Mouse (Mus musculus) testis, postnatal 10 days (tissue): ENCODE results near the gene Utp4.
"Not testable (repeated sequence)": the region's sequence is repeated elsewhere in the genome, so short reads cannot be mapped to it uniquely, and the experiment has no call there.

Source experiments
- DNase-seq: peaks from one replicate; pipeline ENCODE4 v3.0.0; 2021; ENCODE audit warnings: low spot score

Gene Utp4

DNA sequence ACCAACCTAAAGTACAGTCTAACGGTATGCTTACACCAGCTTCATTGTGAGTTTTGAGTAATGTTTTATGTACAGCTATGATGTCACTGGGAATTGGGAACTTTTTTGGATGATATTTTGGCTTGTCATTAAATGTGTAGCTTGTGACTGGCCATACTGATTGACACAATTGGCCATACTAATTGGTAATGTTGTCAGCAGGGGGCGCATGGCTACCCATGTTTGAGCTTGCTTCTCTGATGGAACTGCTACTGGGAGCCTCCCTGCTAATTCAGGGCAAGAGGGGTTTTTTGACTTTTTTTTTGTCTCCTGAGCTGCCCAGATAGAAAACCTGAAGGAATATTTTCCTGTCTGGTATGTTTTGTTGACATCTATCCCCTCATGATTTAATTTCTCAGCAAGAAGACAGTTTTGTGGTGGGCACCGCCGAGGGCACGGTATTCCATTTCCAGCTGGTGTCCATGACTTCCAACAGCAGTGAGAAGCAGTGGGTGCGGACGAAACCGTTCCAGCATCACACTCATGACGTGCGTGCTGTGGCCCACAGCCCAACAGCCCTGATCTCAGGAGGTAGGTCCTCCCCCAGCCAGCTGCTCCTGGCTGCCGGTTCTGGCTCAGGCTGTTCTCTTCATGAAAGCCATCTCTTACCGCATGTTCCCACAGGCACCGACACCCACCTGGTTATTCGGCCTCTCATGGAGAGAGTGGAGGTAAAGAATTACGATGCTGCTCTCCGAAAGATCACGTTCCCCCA is 12.5 kb downstream of the Utp4 start:
- peak; percentile 84 for DNase-seq

DNA sequence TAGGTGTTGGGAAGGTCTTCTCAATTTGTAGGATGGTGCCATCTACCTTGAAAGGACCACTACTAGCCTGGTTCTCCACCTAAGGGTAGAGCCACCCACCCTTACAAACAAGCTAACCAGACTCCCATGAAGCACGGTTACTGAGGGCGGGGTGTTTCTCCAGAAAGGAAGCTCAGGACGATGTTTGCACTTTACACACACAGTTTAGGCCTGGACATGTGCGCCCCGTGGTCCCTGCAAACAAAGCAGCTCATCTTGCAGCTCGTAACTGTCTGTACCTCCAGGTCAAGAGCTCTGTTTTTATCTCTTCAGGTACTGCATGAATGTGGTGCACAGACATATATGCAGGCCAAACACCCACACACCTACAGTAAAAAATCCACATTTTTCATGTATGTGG is 13.2 kb downstream of the Utp4 start:
- no peak for DNase-seq

DNA sequence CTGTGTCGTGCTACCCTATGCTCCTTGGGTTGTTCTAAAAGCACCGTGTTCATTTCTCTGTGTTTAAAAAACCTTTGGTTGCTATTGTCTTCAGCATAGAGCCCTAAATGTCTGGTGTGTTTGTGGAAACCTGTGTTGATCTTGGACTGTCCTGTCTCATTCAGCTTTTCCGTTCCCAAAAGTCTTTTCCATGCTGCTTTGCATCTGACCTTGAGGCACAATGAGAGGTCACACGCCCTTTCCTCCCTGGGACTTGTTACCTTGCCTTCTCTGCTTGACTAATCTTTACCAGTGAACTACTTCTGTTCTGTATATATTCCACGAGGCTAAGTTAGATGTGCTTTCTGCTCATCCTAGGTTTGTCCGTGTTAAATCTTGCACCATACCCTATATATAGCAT is 14.0 kb downstream of the Utp4 start:
- no peak for DNase-seq

DNA sequence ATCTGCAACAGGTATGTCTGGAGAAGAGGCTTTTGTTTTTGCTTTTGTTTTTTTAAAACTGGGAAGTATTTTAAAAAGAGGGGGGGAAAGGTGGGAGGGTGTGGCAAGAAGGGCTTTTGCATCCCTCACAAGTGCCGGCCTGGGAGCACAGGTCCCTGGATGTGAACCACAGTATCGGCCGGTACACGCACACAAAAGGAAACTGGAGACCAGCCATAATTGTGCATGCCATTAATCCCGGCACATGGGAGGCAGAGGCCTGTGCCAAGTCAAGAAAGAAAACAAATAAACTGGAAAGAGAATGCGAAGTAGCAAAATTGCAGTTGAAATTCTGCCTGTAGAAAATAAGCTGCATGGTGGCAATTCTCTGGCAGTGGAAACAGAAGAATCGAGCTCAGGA is 14.9 kb downstream of the Utp4 start:
- no peak for DNase-seq

DNA sequence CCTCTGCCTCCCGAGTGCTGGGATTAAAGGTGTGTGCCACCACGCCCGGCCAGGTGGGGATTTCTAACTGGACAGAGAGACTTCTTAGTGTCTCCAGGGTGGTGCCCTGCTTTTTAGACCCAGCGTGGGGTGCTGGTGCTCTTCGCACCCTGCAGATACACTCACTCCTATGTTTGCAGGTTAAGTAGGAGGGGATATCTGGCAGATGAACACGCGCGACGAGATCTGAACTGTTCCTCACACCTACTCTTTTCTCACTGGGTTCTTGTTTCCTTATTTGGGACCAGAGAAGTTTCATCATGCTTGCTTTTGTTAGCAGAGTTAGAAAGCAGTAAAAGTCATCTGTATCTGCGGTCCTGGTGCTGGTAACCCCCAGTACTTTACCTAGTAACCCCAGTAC is 20.2 kb downstream of the Utp4 start:
- DNase-seq = no peak

DNA sequence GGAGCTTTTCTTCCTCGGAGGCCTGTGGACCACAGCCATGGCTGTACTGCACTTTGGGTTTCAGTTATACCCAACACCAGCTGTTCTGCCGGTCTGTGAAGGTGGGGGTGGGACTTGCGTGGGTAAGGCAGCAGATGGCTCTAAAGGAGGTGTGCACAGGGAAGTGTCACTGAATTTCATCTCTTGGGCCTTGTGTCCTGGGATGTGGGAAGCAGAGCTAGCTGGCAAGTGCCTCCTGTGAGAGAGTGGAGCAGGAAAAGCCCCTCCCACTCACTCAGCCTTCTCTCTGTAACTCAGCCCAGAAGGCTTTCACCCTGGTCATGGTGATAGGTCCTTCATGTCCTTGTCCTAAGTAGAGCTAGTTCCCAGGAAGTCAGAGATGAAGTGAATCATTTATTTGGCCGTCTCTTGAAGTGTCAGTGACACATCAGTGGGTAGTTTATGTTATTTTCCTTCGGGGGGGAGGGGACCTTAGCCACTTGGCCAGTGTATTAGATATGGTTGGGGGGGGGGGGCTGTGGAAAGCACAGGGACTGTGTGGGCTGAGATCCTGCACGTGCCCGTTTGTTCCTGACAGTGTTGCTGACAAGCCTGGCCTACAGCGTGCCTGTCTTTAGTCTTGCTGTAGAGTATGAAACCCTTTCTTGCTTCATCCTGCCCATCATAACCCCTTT is 26.4 kb downstream of the Utp4 start:
- DNase-seq = no peak

DNA sequence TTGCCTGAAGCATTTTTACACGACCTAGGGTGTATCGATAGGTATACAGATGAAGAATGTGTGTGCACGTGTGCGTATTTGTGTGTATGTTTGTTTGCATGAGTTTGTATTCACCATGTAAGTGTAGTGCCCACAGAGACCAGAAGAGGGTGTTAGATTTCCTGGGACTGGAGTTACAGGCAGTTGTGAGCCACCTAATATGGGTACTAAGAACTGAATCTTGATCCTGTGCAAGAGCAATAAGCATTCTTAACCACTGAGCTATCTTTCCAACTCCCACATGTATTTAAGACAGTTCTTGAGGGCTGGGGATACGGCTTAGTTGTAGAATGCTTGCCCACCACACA is 26.9 kb downstream of the Utp4 start:
- DNase-seq = no peak

DNA sequence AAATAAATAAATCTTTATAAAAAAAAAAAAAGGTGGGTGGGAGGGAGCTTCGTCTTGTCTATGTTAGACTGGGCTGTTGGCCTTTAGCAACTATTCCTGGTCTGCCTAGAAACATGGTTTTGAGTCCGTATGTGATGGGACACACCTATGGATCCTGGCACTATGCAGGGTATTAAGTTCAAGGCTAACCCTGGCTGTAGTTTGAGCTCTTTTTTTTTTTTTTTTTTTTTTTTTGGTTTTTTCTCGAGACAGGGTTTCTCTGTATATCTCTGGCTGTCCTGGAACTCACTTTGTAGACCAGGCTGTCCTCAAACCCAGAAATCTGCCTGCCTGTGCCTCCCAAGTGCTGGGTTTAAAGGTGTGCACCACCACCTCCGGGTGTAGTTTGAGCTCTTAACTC is 30.6 kb downstream of the Utp4 start:
- DNase-seq = no peak

DNA sequence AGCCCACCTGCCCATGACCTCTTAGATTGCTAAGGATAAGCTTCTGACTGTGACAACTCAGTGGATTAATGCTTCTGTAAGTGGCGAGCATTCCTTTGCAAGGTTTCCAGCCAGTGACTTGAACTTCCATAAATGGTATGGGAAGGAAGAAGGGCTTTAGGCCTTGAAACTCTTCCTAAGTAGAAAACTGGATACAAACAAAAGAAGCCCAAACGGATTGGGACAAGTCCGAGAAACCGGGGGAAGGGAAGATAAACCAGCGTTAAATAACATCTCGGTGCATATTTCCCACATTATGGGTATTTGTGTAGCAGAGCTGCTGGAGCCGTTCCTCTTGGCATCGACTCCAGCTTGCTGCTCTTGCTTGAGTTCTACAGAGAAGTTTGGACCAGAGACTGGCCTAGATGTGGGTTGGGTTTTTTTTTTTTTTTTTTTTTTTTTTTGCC is 31.5 kb downstream of the Utp4 start:
- no peak for DNase-seq

DNA sequence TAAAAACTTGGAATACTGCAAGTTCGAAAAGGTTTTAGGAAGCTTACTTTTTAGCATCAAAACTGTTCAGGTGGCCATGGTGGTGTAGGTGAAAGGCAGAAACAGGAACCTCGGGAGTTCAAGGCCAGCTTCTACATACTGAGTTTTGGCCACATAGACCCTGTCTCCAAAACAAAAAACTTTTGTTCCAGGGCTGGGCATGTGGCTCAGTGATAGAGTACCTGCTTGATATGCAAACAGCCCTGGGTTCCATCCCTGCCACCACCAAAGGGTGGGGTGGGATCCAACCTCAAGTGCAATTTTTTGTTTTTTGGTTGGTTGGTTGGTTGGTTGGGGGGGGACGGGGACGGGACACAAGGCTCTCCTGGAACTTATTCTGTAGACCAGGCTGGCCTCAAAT is 32.0 kb downstream of the Utp4 start:
- DNase-seq = no peak

DNA sequence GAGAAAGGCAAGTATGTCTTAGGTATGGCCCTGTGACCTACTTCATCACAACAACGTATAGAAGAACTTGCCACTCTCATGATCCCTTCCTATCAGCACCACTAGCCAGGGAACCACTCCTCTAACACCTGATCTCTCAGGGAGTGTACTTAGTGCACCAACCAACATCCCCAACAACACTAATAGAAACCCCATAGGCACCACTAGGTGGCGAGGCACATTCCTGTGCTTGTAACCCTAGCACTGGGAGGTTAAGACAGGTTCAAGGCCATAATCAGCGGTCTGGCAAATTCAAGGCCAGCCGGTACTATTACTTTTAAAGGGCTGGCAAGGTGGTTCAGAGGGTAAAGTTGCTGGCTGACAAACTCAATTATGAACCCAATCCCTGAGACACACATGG is 33.8 kb downstream of the Utp4 start:
- no peak for DNase-seq

DNA sequence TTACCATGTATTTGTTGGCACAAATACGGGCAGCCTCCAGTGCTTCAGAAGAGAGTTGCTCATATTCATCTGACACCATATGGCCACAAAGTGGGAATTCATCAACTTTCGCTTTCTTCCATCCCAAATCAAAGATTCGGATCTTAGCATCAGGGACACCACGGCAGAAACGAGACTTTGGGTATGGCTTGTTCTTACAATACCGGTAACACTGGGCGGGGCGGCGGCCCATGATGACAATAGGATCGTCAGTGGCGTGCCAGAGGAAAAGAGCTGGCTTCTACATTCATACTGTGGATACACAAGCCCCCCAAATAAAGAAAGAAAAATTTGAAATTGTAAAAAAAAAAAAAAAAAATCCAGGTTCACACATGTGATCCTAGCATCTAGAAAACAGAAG is 34.7 kb downstream of the Utp4 start:
- DNase-seq = not testable (repeated sequence)

DNA sequence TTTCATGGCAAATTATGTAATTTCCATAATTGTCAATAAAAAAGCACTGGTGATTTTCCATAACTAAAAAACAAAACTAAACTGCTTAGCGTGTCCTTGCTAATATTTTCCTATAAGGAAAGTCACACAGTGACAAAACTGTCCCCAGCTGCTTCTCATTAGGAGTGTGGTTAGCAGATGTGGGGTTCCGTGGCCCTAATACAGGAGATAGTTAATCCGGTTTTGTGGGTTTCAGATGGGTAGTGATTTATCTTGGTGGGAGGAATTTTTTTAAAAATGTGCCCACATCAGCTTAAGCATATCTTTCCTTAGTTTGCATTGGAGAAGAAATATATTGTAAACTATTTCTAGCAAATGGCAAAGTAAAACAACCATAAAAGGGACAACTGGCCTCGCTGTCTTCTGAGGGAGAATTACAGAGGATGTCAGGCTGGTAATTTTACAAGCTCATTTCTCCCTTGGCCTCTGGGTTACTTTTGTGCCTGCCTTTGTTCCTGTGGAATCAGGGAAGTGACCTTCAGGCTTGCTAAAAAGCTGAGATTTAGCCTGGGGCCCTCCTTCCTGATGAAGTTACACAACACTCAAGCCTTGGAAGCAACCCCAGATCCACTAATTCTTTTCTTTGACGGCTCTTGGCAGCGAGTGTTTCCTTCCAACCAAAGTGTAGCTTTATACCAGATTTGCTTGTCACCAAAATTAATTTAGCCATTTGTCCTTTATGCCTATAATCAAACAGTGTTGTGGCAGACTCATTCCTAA is 35.9 kb downstream of the Utp4 start:
- no peak for DNase-seq

DNA sequence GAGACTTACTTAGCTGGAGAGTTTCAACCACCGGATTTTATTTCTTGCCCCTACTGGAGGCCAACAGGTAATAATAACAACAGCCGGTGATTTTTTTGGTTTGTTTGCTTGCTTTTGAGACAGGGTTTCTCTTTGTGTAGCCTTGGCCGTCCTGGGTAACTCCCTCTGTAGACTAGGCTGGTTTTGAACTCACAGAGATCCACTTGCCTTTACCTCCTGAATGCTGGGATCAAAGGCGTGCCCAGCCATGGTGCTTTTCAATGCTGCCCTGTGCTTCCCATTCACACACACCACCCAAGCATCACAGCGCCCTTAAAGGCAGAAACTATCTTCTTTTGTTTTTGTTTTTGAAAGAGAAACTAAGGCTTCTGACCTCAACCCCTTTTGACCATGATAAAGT is 36.5 kb downstream of the Utp4 start:
- DNase-seq = no peak

DNA sequence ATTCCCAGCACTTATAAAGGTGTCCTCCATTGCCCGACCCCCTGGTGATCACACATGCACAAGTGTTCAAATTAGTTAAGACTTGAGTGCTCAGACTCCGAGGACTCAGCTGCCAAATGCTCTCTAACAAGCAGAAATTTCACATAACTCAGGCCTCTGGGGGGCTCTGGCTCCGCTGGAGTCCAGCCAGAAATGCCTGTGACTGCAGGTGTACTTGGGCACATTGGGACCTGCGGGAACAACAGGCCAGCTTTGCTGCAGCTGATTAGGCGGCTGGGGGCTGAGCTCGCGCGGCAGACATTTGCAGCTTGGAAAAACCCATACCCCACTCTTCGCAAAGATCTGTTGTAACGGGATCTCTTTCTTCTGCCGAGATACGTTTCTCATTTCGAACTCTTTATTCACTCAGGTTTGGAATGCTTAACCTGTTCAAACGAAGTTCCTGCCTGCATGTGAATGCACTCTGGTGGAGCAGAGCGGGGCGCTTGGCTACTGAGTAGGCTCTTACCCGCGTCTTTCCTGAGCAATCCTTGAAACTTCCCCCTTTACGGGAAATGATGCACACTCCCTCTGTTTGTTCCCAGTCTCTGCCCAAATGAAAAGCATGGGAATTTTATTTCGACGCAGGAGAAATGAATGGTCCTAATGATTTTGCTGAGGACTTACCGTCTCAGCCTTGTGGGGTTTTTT is 39.1 kb downstream of the Utp4 start:
- DNase-seq = peak; percentile 57

DNA sequence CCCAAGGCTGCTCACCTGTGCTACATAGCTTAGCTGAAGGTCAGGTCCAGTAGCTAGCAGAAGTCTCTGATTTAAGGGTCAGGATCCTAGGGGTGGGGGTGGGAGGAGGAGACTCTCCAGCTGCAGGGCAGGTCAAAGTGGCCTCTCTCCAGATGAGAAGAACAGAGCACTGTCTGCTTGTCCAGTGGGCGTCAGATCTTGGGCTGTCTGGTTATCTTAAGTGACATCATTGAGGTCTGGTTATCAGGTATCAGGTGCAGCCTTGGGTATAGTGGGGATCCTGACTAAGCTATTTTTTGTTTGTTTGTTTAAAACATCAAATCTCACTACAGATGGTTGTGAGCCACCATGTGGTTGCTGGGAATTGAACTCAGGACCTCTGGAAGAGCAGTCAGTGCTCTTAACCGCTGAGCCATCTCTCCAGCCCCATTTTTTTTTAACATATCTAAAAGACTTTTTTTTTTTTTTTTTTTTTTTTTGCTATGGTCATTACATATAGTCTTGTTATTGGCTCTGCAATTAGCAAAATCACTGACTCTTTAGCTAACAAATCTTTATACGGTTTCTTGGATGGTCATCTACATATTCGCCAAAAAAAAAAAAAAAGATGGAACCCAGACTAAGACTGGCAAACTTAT is 40.2 kb downstream of the Utp4 start:
- DNase-seq = no peak

DNA sequence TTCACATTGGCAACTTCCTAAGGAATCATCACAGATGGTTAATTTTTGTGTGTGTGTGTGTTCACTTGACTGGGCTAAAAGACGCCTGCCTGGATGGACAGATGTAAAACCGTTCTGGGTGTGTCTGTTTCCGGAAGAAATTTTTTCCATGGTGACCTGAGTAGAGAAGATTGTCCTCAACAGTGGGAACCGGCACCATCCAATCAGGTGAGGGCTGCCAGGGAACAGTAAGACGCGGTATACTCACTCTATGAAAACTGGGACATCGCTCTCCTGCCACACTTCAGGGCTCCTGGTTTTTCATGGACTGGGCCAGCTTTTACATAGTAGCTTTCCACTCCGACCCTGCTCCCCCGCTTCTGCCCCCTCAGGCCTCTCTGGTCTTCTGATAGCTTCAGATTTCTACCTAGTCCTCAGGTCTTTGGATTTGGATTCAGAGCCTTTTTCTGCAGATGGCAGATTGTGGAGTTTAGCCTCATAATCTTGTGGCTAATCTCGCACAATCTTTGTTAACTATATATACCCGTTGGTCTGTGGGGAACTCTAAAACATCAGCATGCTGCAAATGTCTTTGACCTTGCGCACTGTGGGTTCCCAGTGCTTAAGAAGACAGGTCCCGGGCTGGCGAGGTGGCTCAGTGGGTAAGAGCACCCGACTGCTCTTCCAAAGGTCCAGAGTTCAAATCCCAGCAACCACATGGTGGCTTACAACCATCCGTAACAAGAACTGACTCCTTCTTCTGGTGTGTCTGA is 41.0 kb downstream of the Utp4 start:
- DNase-seq = no peak

DNA sequence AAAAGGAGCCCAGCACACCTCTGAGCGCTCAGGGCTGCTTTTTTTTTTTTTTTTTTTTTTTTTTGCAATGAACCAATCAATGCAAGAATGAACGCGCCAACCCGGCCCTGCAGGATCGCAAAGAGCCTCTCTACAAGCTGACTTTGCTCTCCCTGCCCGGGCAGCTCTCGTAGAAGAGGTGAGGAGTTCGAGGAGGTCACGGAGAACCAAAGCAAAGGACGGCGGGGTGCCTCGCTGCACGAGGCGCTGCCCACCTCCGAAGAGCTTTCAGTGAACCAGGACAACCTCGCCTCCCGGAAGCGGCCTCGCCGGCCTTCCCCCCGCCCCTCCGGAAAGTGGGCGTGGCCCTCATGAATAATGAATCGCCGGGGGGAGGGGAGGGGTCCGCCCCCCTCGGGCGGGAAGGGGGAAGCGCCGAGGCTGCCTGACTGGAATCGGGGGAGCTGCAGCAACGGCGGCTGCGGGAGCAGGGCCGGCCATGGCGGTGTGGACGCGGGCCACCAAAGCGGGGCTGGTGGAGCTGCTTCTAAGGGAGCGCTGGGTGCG is 42.0 kb downstream of the Utp4 start, which contains the start of gene Sntb2:
Sntb2 (plus strand) TSS at position 427 of the 546 bp plus-strand sequence.
- peak; percentile 98 for DNase-seq

DNA sequence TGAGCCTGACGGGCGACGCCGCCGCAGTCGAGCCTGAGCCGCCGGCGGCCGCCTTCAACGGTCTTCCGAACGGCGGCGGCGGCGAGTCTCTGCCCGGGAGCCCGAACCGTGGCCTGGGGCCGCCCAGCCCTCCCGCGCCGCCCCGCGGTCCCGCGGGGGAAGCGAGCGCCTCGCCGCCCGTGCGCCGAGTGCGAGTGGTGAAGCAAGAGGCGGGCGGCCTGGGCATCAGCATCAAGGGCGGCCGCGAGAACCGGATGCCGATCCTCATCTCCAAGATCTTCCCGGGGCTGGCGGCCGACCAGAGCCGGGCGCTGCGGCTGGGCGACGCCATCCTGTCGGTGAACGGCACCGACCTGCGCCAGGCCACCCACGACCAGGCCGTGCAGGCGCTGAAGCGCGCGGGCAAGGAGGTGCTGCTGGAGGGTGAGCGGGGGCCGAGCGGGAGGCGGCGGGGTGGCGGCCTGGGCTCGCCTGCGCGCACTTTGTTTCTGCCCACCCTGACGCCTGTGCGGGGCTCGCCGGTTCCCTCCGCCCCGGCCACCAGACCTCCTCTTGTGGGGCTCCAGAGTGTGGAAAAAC is 42.6 kb downstream of the Utp4 start:
- peak; percentile 74 for DNase-seq

DNA sequence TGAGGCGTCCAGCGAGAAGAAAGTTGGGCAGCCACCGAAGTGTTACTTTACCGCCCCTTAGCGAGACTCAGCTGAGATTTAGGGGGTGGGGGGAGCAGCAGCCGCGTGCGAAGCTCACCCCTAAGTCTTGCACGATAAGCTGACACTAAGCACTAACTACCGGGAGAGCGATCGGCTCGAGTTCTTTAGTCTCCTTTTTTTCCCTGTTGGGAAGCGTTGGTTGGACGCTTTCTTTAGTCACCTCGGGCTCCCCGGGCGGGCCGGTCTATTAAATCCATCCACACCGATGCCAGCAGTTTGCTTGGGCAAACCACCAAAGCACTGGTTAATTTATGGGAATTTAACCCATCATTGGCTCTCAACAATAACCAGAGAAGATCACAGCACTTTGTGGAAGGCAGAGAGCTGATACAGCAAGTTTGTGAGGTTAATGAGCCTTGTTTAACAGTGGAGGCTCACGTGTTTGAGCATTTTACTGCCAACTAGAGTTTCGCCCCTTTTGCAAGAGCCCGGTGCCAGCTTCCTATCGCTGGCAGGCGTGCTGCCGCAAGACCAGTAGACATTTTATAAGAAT is 43.1 kb downstream of the Utp4 start:
- no peak for DNase-seq
